Mouse (Mus musculus) kidney, embryonic 14.5 days (tissue): ENCODE results near the gene Lrp1. TPM values are rescaled to one million over a fixed set of nuclear protein-coding genes. Genes with fewer than 3 reads are reported as not detected.
A peak's percentile ranks its signal among the peaks of the same experiment; 100 is the strongest.

ENCODE experiments used
- ATAC-seq: fragments of 200-750 bp; cut with Nextera tagmentation; 2 replicates; pipeline ENCODE4 v1.8.0; 2017; ENCODE audit warnings: moderate number of reproducible peaks, mild to moderate bottlenecking, moderate TSS enrichment, moderate library complexity; ENCODE audit not compliant: low FRiP score, low TSS enrichment
- H3K27ac ChIP-seq: fragments of 300-500 bp; sonication (generic); 2 replicates; pipeline ENCODE4 v1.5.1; 2014; ENCODE audit warnings: low read depth, mild to moderate bottlenecking, low read length, moderate library complexity, mixed read lengths
- H3K27me3 ChIP-seq: fragments of 300-500 bp; sonication (generic); 2 replicates; pipeline ENCODE4 v1.6.1; 2014; ENCODE audit warnings: mild to moderate bottlenecking, low read length; ENCODE audit not compliant: control insufficient read depth, insufficient read depth
- H3K36me3 ChIP-seq: fragments of 300-500 bp; sonication (generic); 2 replicates; pipeline ENCODE4 v1.6.1; 2014; ENCODE audit warnings: low read length, mixed read lengths; ENCODE audit not compliant: control insufficient read depth, insufficient read depth
- H3K4me1 ChIP-seq: fragments of 300-500 bp; sonication (generic); 2 replicates; pipeline ENCODE4 v1.6.1; 2014; ENCODE audit warnings: low read length, mixed read lengths; ENCODE audit not compliant: control insufficient read depth, insufficient read depth
- H3K4me2 ChIP-seq: fragments of 300-500 bp; sonication (generic); replicated peaks from 2 replicates; pipeline ENCODE4 v1.6.1; 2014; ENCODE audit warnings: low read depth, mild to moderate bottlenecking, low read length
- H3K4me3 ChIP-seq: fragments of 300-500 bp; sonication (generic); 2 replicates; pipeline ENCODE4 v1.5.1; 2014; ENCODE audit warnings: mild to moderate bottlenecking, low read length
- H3K9ac ChIP-seq: fragments of 300-500 bp; sonication (generic); 2 replicates; pipeline ENCODE4 v1.6.1; 2014; ENCODE audit warnings: low read depth, mild to moderate bottlenecking, low read length, moderate library complexity
- H3K9me3 ChIP-seq: fragments of 300-500 bp; sonication (generic); 2 replicates; pipeline ENCODE4 v1.6.1; 2016; ENCODE audit warnings: low read length; ENCODE audit not compliant: control insufficient read depth
- WGBS: fragments of 180-500 bp; shearing (Covaris S2); extraction: QIAGEN DNeasy Blood & Tissue Kit; methylation state at CpG from one replicate; pipeline ENCODE4 v1.1.7; 2014; 5-methylcytosine and 5-hydroxymethylcytosine counted together
- polyA plus RNA-seq: library from polyadenylated mRNA; unstranded; fragments of >200 nt; fragmentation: Nextera tagmentation; extraction: Ambion mirVana; gene quantifications from 2 replicates; pipeline ENCODE4 v1.2.1, GENCODE M21; 2014

Lrp1 gene
- polyA plus RNA-seq, 1 experiment from 2014 or later = 54.9 TPM

DNA sequence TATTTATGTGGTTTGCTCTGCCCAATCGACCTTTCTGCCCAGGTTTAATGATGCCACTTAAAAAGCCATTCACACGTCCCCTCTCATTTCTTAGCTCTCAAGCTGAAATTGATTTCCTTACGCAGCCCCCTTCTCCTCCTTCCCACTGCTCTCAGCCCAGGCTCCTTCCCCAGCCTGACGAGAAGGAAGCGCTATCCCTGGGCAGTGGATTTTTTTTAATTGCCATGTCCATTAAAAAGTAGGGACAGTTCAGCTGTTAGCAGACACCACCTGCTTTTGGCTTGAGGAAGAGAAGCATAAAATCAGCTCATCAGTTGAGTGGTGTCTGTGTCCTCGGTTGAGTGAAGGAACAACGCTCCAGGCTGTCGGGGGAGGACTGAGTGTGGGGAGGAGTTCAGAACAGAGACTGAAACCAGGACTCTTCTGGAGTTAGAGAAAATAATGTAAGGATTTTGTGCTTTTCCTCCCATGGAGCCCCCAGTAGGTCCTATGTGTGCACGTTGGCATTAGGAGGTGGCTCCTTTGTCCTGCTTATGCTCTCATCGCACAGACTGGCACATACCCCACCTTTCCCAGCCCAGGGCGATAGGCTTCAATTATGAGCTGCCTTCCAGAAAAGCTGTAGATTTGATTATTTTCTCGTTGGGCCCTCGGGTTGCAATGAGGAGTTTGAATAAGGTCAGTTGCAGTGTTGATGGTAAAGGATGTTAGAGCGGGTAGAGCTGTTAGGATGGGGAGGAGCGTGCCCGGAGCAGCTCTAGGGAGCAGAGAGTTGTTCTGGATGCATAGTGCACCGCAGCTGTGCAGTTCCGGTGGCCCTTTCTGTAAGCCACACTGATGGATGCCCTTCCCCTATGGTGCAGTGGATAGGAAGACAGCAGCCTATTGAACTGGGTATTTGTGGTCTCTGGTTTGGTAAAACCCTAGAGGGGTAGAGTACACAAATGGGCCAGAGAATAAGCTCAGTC lies 130.5 kb downstream of the Lrp1 start:
- Histone ChIP-seq H3K4me3 (no peak overlapping the region), H3K4me1 (0 out of 2 replicates have a peak, but pooled peaks cover 4% of the 10 kb centered on the region), H3K27ac (no peak overlapping the region), H3K9ac (no peak overlapping the region), H3K4me2 (no peak overlapping the region), H3K9me3 (no peaks in the 10 kb centered on the region), H3K27me3 (no peaks in the 10 kb centered on the region), H3K36me3 (peaks cover 54% of the 10 kb centered on the region)
- ATAC-seq = peak; percentile 70; the same call in 1 of the 2 replicates
- WGBS = 58% methylated on average over 18 of the region's 18 CpGs

- H3K36me3 ChIP-seq = peaks cover 54% of the 10 kb centered on the region
- WGBS = 83% methylated on average over 7 of the region's 7 CpGs
These were observed 132.1 kb downstream of the Lrp1 start for GRCm38 (mm10) chr10:127488856-127489255.

More at GRCm38 (mm10) chr10:127488856-127489255, 132.1 kb downstream of the Lrp1 start:
- H3K4me3 ChIP-seq = no peak overlapping the region
- no peaks in the 10 kb centered on the region for H3K27me3 ChIP-seq
- no peak overlapping the region for H3K9ac ChIP-seq
- H3K4me2 ChIP-seq = no peak overlapping the region
- ATAC-seq = no peak
- H3K27ac ChIP-seq = no peak overlapping the region
- no peaks in the 10 kb centered on the region for H3K9me3 ChIP-seq
- H3K4me1 ChIP-seq = 0 out of 2 replicates have a peak, but pooled peaks cover 4% of the 10 kb centered on the region

Other genes starting within 250 kb of the Lrp1 start
- 36.6 and 37.9 TPM in 2 replicates for gene R3hdm2, start 240.8 kb downstream of the Lrp1 start, polyA plus RNA-seq
- 0.39 and 0.50 TPM in 2 replicates for gene Stac3, start 119.5 kb downstream of the Lrp1 start, polyA plus RNA-seq
- gene Ndufa4l2, start 106.2 kb downstream of the Lrp1 start, polyA plus RNA-seq = 27.1 and 32.7 TPM in 2 replicates
- gene Shmt2, start 98.7 kb downstream of the Lrp1 start, polyA plus RNA-seq = 68.9 and 99.8 TPM in 2 replicates
- gene Nxph4, start 86.6 kb downstream of the Lrp1 start, polyA plus RNA-seq = 0.49 and 1.2 TPM in 2 replicates
- gene Stat6, start 21.8 kb upstream of the Lrp1 start, polyA plus RNA-seq = 14.0 and 18.9 TPM in 2 replicates
- 7.6 and 12.4 TPM in 2 replicates for gene Nemp1, start 45.8 kb upstream of the Lrp1 start, polyA plus RNA-seq
- gene Nab2, start 47.4 kb upstream of the Lrp1 start, polyA plus RNA-seq = 19.0 and 19.8 TPM in 2 replicates
- gene Myo1a, start 84.0 kb upstream of the Lrp1 start, polyA plus RNA-seq = 0.20 and 0.45 TPM in 2 replicates
- 1.6 and 2.8 TPM in 2 replicates for gene Tac2, start 103.3 kb upstream of the Lrp1 start, polyA plus RNA-seq
- 6.9 and 7.6 TPM in 2 replicates for gene Zbtb39, start 118.4 kb upstream of the Lrp1 start, polyA plus RNA-seq
- 2.0 and 3.7 TPM in 2 replicates for gene Gpr182, start 130.6 kb upstream of the Lrp1 start, polyA plus RNA-seq
- 0.05 and 0.07 TPM in 2 replicates for gene Rdh1, start 138.6 kb upstream of the Lrp1 start, polyA plus RNA-seq
- 0.26 TPM in 1 of 2 replicates, not detected in the other for gene Rdh16f1, start 138.6 kb upstream of the Lrp1 start, polyA plus RNA-seq
- gene Rdh9, start 155.2 kb upstream of the Lrp1 start, polyA plus RNA-seq = 0.32 TPM in 1 of 2 replicates, not detected in the other
- gene Rdh16, start 180.0 kb upstream of the Lrp1 start, polyA plus RNA-seq = 0.07 and 0.14 TPM in 2 replicates
- gene Rdh19, start 228.8 kb upstream of the Lrp1 start, polyA plus RNA-seq = not detected in 2 replicates
- gene Rdh16f2, start 245.3 kb upstream of the Lrp1 start, polyA plus RNA-seq = not detected in 2 replicates